Mouse (Mus musculus): ENCODE measurements around the gene Rad9a.

- TF ChIP-seq CTCF (IDR thresholded peaks at IDR 0.05; ENCODE audit: low read depth) (no peak), EP300 (IDR thresholded peaks at IDR 0.05; ENCODE audit: low read depth) (no peak)
These were observed 16.8 kb upstream of the Rad9a start for GRCm38 (mm10) chr19:4218293-4218692.
